9 mouse cellular contexts compared by ENCODE assay signal in the genomic region with DNA sequence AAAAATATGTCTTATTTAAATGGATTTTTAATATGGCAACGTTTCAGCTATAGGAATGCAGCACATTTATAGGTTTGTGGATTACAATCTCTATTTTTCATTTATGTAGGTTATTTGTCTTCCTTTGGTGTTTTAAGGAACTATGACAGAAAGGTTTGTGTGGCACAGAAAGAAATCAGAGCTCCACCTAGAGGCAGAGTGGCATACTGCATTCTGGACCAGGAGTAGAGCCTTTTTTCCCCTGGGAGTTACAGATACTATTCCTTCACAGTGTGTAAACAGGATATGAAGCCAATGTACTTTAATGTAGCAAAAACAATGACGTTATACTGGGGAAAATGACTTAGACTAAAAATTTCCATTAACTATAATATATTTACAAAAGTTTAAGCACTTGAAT.
DNase-seq lines count a peak whose midpoint lies in the region; ATAC-seq and TF ChIP-seq lines count a peak whose summit lies in the region.
"Had no signal": no experiment of that assay in that cellular context is flagged by ENCODE, and none has a peak within 500 bp of the region (broad histone marks: within the 10 kb centered on the region; RNA-seq: fewer than 3 reads in every experiment).

No protein-coding gene starts in this region.

- no peaks in the 10 kb centered on the region for H3K79me2 ChIP-seq in heart, adult 2 months (replicated peaks; ENCODE audit: control insufficient read depth, insufficient read depth, low read length)

- H3K4me1 ChIP-seq in heart, adult 2 months (ENCODE audit: control insufficient read depth, insufficient read depth, low read length) = no peaks in the 10 kb centered on the region; the same call in 1 of the 2 replicates
- H3K4me1 ChIP-seq in heart, embryonic 12.5 days (replicated peaks) = no peaks in the 10 kb centered on the region
- H3K4me1 ChIP-seq: megakaryocyte, embryonic 14.5 days had no signal

- H3K9ac ChIP-seq in heart, adult 2 months (ENCODE audit: low read depth, low read length) = no peak overlapping the region
- H3K9ac ChIP-seq in heart, embryonic 12.5 days = no peak overlapping the region

- H3K4me3 ChIP-seq in heart, adult 2 months = no peak overlapping the region
- no peak overlapping the region for H3K4me3 ChIP-seq in heart, embryonic 12.5 days
- H3K4me3 ChIP-seq: megakaryocyte, embryonic 14.5 days had no signal

- no peaks in the 10 kb centered on the region for H3K36me3 ChIP-seq in heart, adult 2 months (ENCODE audit: control insufficient read depth, insufficient read depth, low read length)
- H3K36me3 ChIP-seq in heart, embryonic 12.5 days = no peaks in the 10 kb centered on the region

- no peaks in the 10 kb centered on the region for H3K9me3 ChIP-seq in heart, embryonic 12.5 days (replicated peaks)
- H3K9me3 ChIP-seq: megakaryocyte, embryonic 14.5 days had no signal

- ATAC-seq in heart, embryonic 12.5 days (ENCODE audit: insufficient number of reproducible peaks, low FRiP score) = no peak
- ATAC-seq in common myeloid progenitor, adult 5-6 weeks (replicated peaks; ENCODE audit: low read depth, poor library complexity, severe bottlenecking) = peak; percentile 98
- ATAC-seq in granulocyte monocyte progenitor cell, adult 5-6 weeks (replicated peaks; ENCODE audit: poor library complexity, severe bottlenecking) = peak; percentile 96

- TF ChIP-seq POLR2A in heart, adult 2 months (IDR thresholded peaks at IDR 0.05; ENCODE audit: insufficient read depth, low read depth, low read length) = no peak

- H3K27ac ChIP-seq in heart, adult 2 months = peak overlapping the region; percentile 47; the same call in 1 of the 2 replicates
- no peak overlapping the region for H3K27ac ChIP-seq in heart, embryonic 12.5 days (ENCODE audit: poor library complexity, severe bottlenecking)

- peak; percentile 69 for DNase-seq in heart, adult 2 months
- DNase-seq in R1 (ENCODE audit: low read depth, low spot score) = peak; percentile 62
- peak; percentile 48 to 79 for DNase-seq in layer of hippocampus, adult 18-20 months (ENCODE audit: low spot score in 2 of 2)
- peak; percentile 68 for DNase-seq in lung, postnatal 25 days (ENCODE audit: low spot score)
- DNase-seq in spleen, postnatal 36 days (ENCODE audit: low spot score in 2 of 2) = peak; percentile 56 to 59

- no peak; the same call in 1 of the 2 replicates for TF ChIP-seq CTCF in heart, adult 2 months (IDR thresholded peaks at IDR 0.05)

- TF ChIP-seq EP300 in heart, adult 2 months (IDR thresholded peaks at IDR 0.05; ENCODE audit: insufficient read depth, low read depth, low read length) = no peak

- intact Hi-C loops in heart, adult 2 months (cut with DNase I) = loop anchor here (2.0 to 10.0 kb wide), 5 partner anchors 93 to 450 kb away; a partner anchor contains a TSS

- under 1% methylated on average over 2 of the region's 2 CpGs for WGBS in heart, adult 2 months
- 2% methylated on average over 2 of the region's 2 CpGs for WGBS in heart, embryonic 12.5 days

- no peaks in the 10 kb centered on the region for H3K27me3 ChIP-seq in heart, adult 2 months (ENCODE audit: control insufficient read depth, insufficient read depth, low read length)
- H3K27me3 ChIP-seq in heart, embryonic 12.5 days (replicated peaks) = no peaks in the 10 kb centered on the region
- H3K27me3 ChIP-seq: megakaryocyte, embryonic 14.5 days had no signal

- H3K4me2 ChIP-seq in heart, embryonic 12.5 days = no peak overlapping the region
